Mouse (Mus musculus): ENCODE measurements around the gene Hspe1.
"Not testable (repeated sequence)": the region's sequence is repeated elsewhere in the genome, so short reads cannot be mapped to it uniquely, and the experiment has no call there.

Hspe1 gene

GRCm38 (mm10) chr1:55085781-55086366 is 2.1 kb upstream of the Hspe1 start:
- in situ Hi-C loops (cut with MboI, MseI), result loop anchor here (5.0 kb wide), 2 partner anchors 56 to 59 kb away; partner anchors contain the start of gene Sf3b1

- in situ Hi-C loops (cut with MboI, MseI), result loop anchor here (5.0 kb wide), 2 partner anchors 55 to 60 kb away; partner anchors contain the start of gene Sf3b1
Observed at GRCm38 (mm10) chr1:55086868-55087400, 998 bp upstream of the Hspe1 start.

GRCm38 (mm10) chr1:55087401-55087904 is 479 bp upstream of the Hspe1 start:
- in situ Hi-C loops (cut with MboI, MseI), result loop anchor here (5.0 kb wide), 2 partner anchors 55 to 60 kb away; partner anchors contain the start of gene Sf3b1

GRCm38 (mm10) chr1:55088611-55089497 is 922 bp downstream of the Hspe1 start:
- in situ Hi-C loops (cut with MboI, MseI), result loop anchor here (5.0 kb wide), 2 partner anchors 53 to 62 kb away; partner anchors contain the start of gene Sf3b1

GRCm38 (mm10) chr1:55089498-55090064 is 1.6 kb downstream of the Hspe1 start:
- in situ Hi-C loops (cut with MboI, MseI), result loop anchor here (5.0 kb wide), 2 partner anchors 53 to 62 kb away; partner anchors contain the start of gene Sf3b1

- in situ Hi-C loops (cut with MboI, MseI), result no loop called here
Observed at GRCm38 (mm10) chr1:55092056-55092455, 4.1 kb downstream of the Hspe1 start.

GRCm38 (mm10) chr1:55092469-55092868 is 4.5 kb downstream of the Hspe1 start:
- in situ Hi-C loops (cut with MboI, MseI), result no loop called here

GRCm38 (mm10) chr1:55106919-55107585 is 19.1 kb downstream of the Hspe1 start:
- in situ Hi-C loops (cut with MboI, MseI), result no loop called here

GRCm38 (mm10) chr1:55107644-55108043 is 19.7 kb downstream of the Hspe1 start:
- in situ Hi-C loops (cut with MboI, MseI), result no loop called here

- in situ Hi-C loops (cut with MboI, MseI), result no loop called here
Observed at GRCm38 (mm10) chr1:55108473-55108872, 20.5 kb downstream of the Hspe1 start.

GRCm38 (mm10) chr1:55109066-55109766 is 21.3 kb downstream of the Hspe1 start:
- in situ Hi-C loops (cut with MboI, MseI), result no loop called here

GRCm38 (mm10) chr1:55123046-55123445 is 35.1 kb downstream of the Hspe1 start:
- in situ Hi-C loops (cut with MboI, MseI), result no loop called here

- in situ Hi-C loops (cut with MboI, MseI), result no loop called here
Observed at GRCm38 (mm10) chr1:55123561-55123960, 35.6 kb downstream of the Hspe1 start.

GRCm38 (mm10) chr1:55124136-55124535 is 36.2 kb downstream of the Hspe1 start:
- in situ Hi-C loops (cut with MboI, MseI), result not testable (repeated sequence)

GRCm38 (mm10) chr1:55129716-55130115 is 41.8 kb downstream of the Hspe1 start:
- in situ Hi-C loops (cut with MboI, MseI), result no loop called here

- in situ Hi-C loops (cut with MboI, MseI), result no loop called here
Observed at GRCm38 (mm10) chr1:55130190-55130916, 42.4 kb downstream of the Hspe1 start.

GRCm38 (mm10) chr1:55130943-55131401 is 43.0 kb downstream of the Hspe1 start, which contains the start of gene Mob4:
Gene Mob4, plus strand, starts transcription at chr1:55131231.
- in situ Hi-C loops (cut with MboI, MseI), result no loop called here

- in situ Hi-C loops (cut with MboI, MseI), result no loop called here
Observed at GRCm38 (mm10) chr1:55131424-55132014, 43.6 kb downstream of the Hspe1 start.

GRCm38 (mm10) chr1:55132308-55132707 is 44.4 kb downstream of the Hspe1 start:
- in situ Hi-C loops (cut with MboI, MseI), result no loop called here
